In genomic region chr8:35883456-35883780, GRCm38 (mm10) we compare ENCODE assay signal across 15 mouse cellular contexts.
DNase-seq lines count a peak whose midpoint lies in the region; ATAC-seq and TF ChIP-seq lines count a peak whose summit lies in the region.
"Had no signal": no experiment of that assay in that cellular context is flagged by ENCODE, and none has a peak within 500 bp of the region (broad histone marks: within the 10 kb centered on the region; RNA-seq: fewer than 3 reads in every experiment).

No protein-coding gene starts in this region.

- H3K36me3 ChIP-seq in kidney, embryonic 16.5 days (ENCODE audit: insufficient read depth, low read length) = no peaks in the 10 kb centered on the region
- H3K36me3 ChIP-seq in forebrain, postnatal 0 days (ENCODE audit: insufficient read depth) = no peaks in the 10 kb centered on the region
- no peaks in the 10 kb centered on the region for H3K36me3 ChIP-seq in hindbrain, postnatal 0 days (ENCODE audit: insufficient read depth, low read length)
- no peaks in the 10 kb centered on the region for H3K36me3 ChIP-seq in neural tube, embryonic 14.5 days (ENCODE audit: control insufficient read depth, insufficient read depth, low read length)
- H3K36me3 ChIP-seq: heart, embryonic 15.5 days; limb, embryonic 13.5 days; liver, embryonic 15.5 days had no signal

- no peaks in the 10 kb centered on the region; the same call in 1 of the 2 replicates for H3K9me3 ChIP-seq in kidney, embryonic 16.5 days (ENCODE audit: low read length)
- no peaks in the 10 kb centered on the region for H3K9me3 ChIP-seq in forebrain, postnatal 0 days (ENCODE audit: low read length)
- H3K9me3 ChIP-seq in hindbrain, postnatal 0 days (ENCODE audit: low read length) = no peaks in the 10 kb centered on the region
- no peaks in the 10 kb centered on the region for H3K9me3 ChIP-seq in neural tube, embryonic 14.5 days (ENCODE audit: control insufficient read depth, low read length)
- H3K9me3 ChIP-seq: heart, embryonic 15.5 days; liver, embryonic 15.5 days had no signal

- H3K4me3 ChIP-seq in kidney, embryonic 16.5 days (ENCODE audit: low read length) = no peak overlapping the region
- H3K4me3 ChIP-seq in forebrain, postnatal 0 days (ENCODE audit: low read depth, low read length) = no peak overlapping the region
- no peak overlapping the region for H3K4me3 ChIP-seq in hindbrain, postnatal 0 days (ENCODE audit: low read length)
- no peak overlapping the region for H3K4me3 ChIP-seq in neural tube, embryonic 14.5 days (ENCODE audit: low read depth, low read length)
- H3K4me3 ChIP-seq: heart, embryonic 15.5 days; limb, embryonic 13.5 days; liver, embryonic 15.5 days had no signal

- H3K9ac ChIP-seq in kidney, embryonic 16.5 days (replicated peaks; ENCODE audit: low read length) = no peak overlapping the region
- H3K9ac ChIP-seq in forebrain, postnatal 0 days = peak overlapping the region; percentile 29; the same call in 1 of the 2 replicates
- H3K9ac ChIP-seq in hindbrain, postnatal 0 days (replicated peaks; ENCODE audit: low read length) = no peak overlapping the region
- no peak overlapping the region; the same call in 1 of the 2 replicates for H3K9ac ChIP-seq in neural tube, embryonic 14.5 days (replicated peaks; ENCODE audit: low read depth, low read length)
- H3K9ac ChIP-seq: heart, embryonic 15.5 days; limb, embryonic 13.5 days; liver, embryonic 15.5 days had no signal

- no peaks in the 10 kb centered on the region for H3K27me3 ChIP-seq in kidney, embryonic 16.5 days (ENCODE audit: insufficient read depth, low read length)
- H3K27me3 ChIP-seq in forebrain, postnatal 0 days (ENCODE audit: insufficient read depth, low read length) = no peaks in the 10 kb centered on the region
- H3K27me3 ChIP-seq in hindbrain, postnatal 0 days (ENCODE audit: insufficient read depth, low read length) = no peaks in the 10 kb centered on the region
- H3K27me3 ChIP-seq in neural tube, embryonic 14.5 days (ENCODE audit: control insufficient read depth, insufficient read depth, low read length) = no peaks in the 10 kb centered on the region
- H3K27me3 ChIP-seq: heart, embryonic 15.5 days; limb, embryonic 13.5 days; liver, embryonic 15.5 days had no signal

- no peak for DNase-seq in kidney, postnatal 25 days
- DNase-seq in forebrain, postnatal 0 days = no peak
- no peak for DNase-seq in hindbrain, postnatal 0 days (ENCODE audit: low spot score)
- DNase-seq in urinary bladder, adult 18-20 months (ENCODE audit: low spot score in 2 of 2) = no peak
- DNase-seq: cerebellum, adult 9-10 months; embryo, embryonic 11 days; thymus, adult 18-20 months had no signal

- WGBS in kidney, embryonic 16.5 days = 66% methylated on average over 1 of the region's 1 CpGs
- 16% methylated on average over 1 of the region's 1 CpGs for WGBS in forebrain, postnatal 0 days
- WGBS in hindbrain, postnatal 0 days = 24% methylated on average over 1 of the region's 1 CpGs
- WGBS in neural tube, embryonic 14.5 days = 12% methylated on average over 1 of the region's 1 CpGs

- no peak overlapping the region for H3K4me2 ChIP-seq in kidney, embryonic 16.5 days (replicated peaks; ENCODE audit: low read depth, low read length)
- peak overlapping the region; percentile 38; the same call in 1 of the 2 replicates for H3K4me2 ChIP-seq in forebrain, postnatal 0 days (ENCODE audit: low read depth)
- peak overlapping the region; percentile 33 for H3K4me2 ChIP-seq in hindbrain, postnatal 0 days (ENCODE audit: low read depth, low read length)
- peak overlapping the region; percentile 43; the same call in 1 of the 2 replicates for H3K4me2 ChIP-seq in neural tube, embryonic 14.5 days (ENCODE audit: low read depth, low read length)
- H3K4me2 ChIP-seq: heart, embryonic 15.5 days; limb, embryonic 13.5 days; liver, embryonic 15.5 days had no signal

- peaks cover 11% of the 10 kb centered on the region; the same call in 1 of the 2 replicates for H3K4me1 ChIP-seq in kidney, embryonic 16.5 days (ENCODE audit: insufficient read depth, low read length)
- 0 out of 2 replicates have a peak, but pooled peaks cover 3% of the 10 kb centered on the region for H3K4me1 ChIP-seq in forebrain, postnatal 0 days (ENCODE audit: insufficient read depth)
- H3K4me1 ChIP-seq in hindbrain, postnatal 0 days (ENCODE audit: insufficient read depth, low read length) = no peaks in the 10 kb centered on the region
- H3K4me1 ChIP-seq in neural tube, embryonic 14.5 days (ENCODE audit: control insufficient read depth, insufficient read depth, low read length) = peaks cover 21% of the 10 kb centered on the region; the same call in 1 of the 2 replicates
- H3K4me1 ChIP-seq: heart, embryonic 15.5 days; liver, embryonic 15.5 days had no signal

- no peak overlapping the region for H3K27ac ChIP-seq in kidney, embryonic 16.5 days (ENCODE audit: low read length)
- peak overlapping the region; percentile 76 for H3K27ac ChIP-seq in forebrain, postnatal 0 days (ENCODE audit: low read depth, low read length)
- peak overlapping the region; percentile 11; the same call in 1 of the 2 replicates for H3K27ac ChIP-seq in hindbrain, postnatal 0 days
- H3K27ac ChIP-seq in neural tube, embryonic 14.5 days (ENCODE audit: low read depth, low read length) = peak overlapping the region; percentile 86
- H3K27ac ChIP-seq: heart, embryonic 15.5 days; limb, embryonic 13.5 days; liver, embryonic 15.5 days had no signal

- ATAC-seq in kidney, embryonic 16.5 days (ENCODE audit: low FRiP score, low TSS enrichment) = 0 out of 2 replicates have a peak, but pooled peaks have one; percentile 23
- ATAC-seq in forebrain, postnatal 0 days = peak; percentile 76
- ATAC-seq in hindbrain, postnatal 0 days = peak; percentile 13; the same call in 1 of the 2 replicates
- peak; percentile 65 for ATAC-seq in neural tube, embryonic 14.5 days (ENCODE audit: low read depth)
- no peak for ATAC-seq in megakaryocyte, adult 5-6 weeks (ENCODE audit: poor library complexity, severe bottlenecking)
- ATAC-seq: CD4-positive, CD25-positive, alpha-beta regulatory T cell, adult 4 months; inflammation-experienced regulatory T-cells, adult 6 months had no signal

- no peak for TF ChIP-seq CTCF in forebrain, postnatal 0 days (IDR thresholded peaks at IDR 0.05; ENCODE audit: low read depth)
- TF ChIP-seq CTCF in hindbrain, postnatal 0 days (IDR thresholded peaks at IDR 0.05; ENCODE audit: low read depth) = no peak
